Mouse (Mus musculus): Measurements from ENCODE around the gene Tecpr2.

GRCm38 (mm10) chr12:110907845-110908244, 18.8 kb downstream of the Tecpr2 start:
- TF ChIP-seq CTCF (IDR thresholded peaks at IDR 0.05; ENCODE audit: low read depth) (no peak), EP300 (IDR thresholded peaks at IDR 0.05; ENCODE audit: low read depth) (no peak)
